Mouse (Mus musculus) retina, adult 2 months (tissue): Measurements from ENCODE around the gene Erbb4.

Experiments used
- DNase-seq: peaks from one replicate; pipeline ENCODE4 v3.0.0-alpha.2; 2012; ENCODE audit warnings: low read depth, low spot score

The Erbb4 gene

DNA sequence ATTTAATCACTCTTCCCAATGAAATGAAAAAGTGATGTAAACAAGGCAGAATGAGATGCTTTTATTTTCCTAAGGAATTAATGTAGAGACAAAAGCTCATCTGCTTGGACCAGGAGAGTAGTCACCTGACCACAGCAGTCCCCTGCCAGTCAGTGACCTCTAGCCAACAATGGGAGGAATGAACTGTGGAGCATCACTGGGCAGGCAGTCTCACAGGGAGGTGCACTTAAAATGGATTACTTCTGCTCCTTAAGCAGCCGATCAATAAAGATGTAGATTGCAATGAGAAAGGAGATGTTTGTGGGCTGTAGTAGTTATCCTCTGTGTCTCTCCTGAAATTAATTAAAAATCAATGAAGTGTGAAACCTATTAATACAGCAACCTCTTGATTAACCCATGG, 1018.2 kb downstream of the Erbb4 start:
- no peak for DNase-seq

DNA sequence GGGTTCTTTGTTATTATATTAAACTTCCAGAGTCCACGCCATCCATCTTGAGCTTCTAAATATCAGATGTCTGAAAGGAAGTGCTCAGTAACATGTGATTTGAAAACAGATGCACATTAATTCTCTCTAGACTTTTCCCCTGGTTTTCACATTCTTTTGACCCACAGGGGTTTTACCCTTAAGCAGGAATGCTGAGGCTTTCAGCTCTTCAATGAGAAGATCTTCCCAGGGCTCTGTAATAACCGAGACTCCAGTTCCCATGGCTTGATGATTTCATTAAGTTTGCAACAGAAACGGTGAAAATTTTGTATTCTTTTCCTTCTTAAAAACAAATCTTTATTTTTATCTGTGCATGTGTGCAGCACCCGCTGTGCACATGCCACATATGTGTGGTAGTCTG, 1051.4 kb downstream of the Erbb4 start:
- DNase-seq: no peak

DNA sequence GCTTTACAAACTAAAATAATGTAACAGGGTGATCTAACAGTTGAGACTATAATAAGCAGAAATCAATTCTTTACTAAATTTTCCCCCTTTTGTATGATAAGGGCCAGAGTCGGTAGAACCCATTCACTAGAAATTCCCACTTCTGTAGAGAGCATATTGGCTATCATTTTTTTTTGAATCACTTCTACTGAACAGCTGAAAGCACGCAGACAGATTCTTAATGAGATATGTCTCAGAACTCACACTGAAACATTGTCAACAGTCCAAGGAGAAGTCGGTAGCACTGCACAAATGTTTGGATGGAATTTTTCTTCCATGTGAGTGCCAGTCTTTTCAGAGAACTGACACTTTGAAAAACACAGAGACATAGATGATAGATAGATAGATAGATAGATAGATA, 1053.1 kb downstream of the Erbb4 start:
- no peak for DNase-seq

DNA sequence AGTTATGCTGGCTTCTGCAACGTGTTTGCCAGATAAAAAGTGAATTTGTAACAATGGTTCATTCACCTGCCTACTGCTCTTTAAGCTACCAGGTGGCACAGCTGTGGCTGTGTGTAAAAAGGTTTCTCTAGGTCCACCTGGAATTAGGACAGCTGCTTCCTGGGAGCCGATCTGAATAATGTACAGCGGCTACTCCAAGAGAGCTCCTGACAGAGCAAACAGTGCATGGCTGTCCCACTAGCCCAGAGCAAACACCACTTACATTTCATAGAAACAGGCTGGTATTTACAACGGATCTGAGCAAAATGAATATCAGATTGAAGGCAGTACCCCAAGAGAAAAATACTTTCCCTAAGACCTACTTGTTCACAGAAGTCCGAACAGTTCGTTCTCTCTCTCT, 1058.0 kb downstream of the Erbb4 start:
- DNase-seq: no peak

GRCm38 (mm10) chr1:68047139-68047538, 1060.7 kb downstream of the Erbb4 start:
- no peak for DNase-seq

- DNase-seq: no peak
Measured at GRCm38 (mm10) chr1:68046551-68046970, 1061.3 kb downstream of the Erbb4 start.

GRCm38 (mm10) chr1:68024086-68024940, 1083.5 kb downstream of the Erbb4 start:
- no peak for DNase-seq

DNA sequence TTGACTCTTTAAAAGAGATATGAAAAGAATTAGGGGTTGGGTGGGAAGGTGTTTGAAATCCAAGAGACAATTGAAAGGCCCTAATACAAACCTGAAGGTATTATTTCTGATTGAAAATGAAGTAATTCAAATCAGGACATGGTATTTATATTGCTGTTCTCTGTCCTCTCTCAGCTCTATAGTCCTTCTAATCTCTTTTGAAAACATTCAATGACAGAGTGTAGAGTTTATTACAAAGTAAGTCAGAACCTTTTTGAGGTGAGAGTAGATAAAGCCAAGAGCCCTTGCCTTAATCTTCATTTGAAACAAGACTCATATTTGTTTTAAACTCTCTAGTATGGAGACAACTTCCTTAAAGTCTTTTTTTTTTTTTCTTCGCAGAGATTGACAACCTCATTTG, 1087.8 kb downstream of the Erbb4 start:
- no peak for DNase-seq

- no peak for DNase-seq
Measured at GRCm38 (mm10) chr1:68019618-68020017, 1088.2 kb downstream of the Erbb4 start.
